Mouse (Mus musculus) retina, postnatal 1 day (tissue): ENCODE results near the gene March5.
A peak's percentile ranks its signal among the peaks of the same experiment; 100 is the strongest.

ENCODE experiments used
- DNase-seq: peaks from one replicate; pipeline ENCODE4 v3.0.0-alpha.2; 2012

The March5 gene

GRCm38 (mm10) chr19:37263943-37264897 lies 56.9 kb downstream of the March5 start:
- DNase-seq: peak; percentile 48

DNA sequence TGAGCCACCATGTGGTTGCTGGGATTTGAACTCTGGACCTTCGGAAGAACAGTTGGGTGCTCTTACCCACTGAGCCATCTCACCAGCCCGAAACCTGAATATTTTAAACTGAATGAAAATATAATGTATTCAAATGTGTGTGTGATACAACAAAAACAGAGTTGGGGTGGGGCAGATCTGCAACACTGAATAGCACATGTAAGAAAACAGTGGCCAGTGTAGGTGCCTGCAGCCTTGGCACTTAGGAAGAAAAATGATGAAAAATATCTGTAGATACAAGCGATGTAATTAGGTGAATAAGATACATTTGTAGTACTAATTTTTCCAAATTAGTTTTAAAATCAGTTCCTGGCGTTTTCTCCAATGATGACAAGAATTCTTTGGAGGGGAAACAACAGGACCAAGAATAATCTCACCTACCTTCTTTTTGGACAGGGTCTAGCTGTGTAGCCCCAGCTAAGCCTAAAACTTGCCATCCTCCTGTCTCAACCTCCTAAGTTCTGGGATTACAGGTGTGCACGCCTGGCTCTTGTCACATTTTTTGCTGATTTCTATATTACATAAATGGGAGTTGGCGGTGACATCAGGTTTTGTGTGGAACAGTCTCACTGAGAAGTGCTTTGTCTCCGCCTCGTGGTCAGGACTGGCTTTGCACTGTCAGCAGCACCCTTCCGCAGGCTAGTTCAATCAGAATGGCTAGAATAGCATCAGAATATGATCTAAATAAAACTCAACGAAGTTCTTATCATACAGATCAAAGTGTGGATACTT lies 58.2 kb downstream of the March5 start:
- peak; percentile 78 for DNase-seq

GRCm38 (mm10) chr19:37269106-37269505 lies 61.8 kb downstream of the March5 start:
- no peak for DNase-seq
